Mouse (Mus musculus) spleen, adult 2 months (tissue): ENCODE data around the gene Apobr. TPM values are rescaled to one million over a fixed set of nuclear protein-coding genes. Genes with fewer than 3 reads are reported as not detected.

Experiments used
- DNase-seq, 2 experiments: peaks; one replicate each; pipeline versions ENCODE4 v3.0.0 to v3.0.0-alpha.2; 2012 to 2021; ENCODE audit warnings: low spot score in 2 of 2, low read depth in 1 of 2
- H3K27ac ChIP-seq: fragments of 200-500 bp; 2 replicates; pipeline ENCODE4 v1.5.1; 2012; ENCODE audit warnings: low read length, inconsistent platforms; ENCODE audit not compliant: insufficient read depth
- H3K27me3 ChIP-seq: fragments of 200-500 bp; 2 replicates; pipeline ENCODE4 v1.6.1; 2012; ENCODE audit warnings: mild to moderate bottlenecking, moderate library complexity, low read length, inconsistent platforms; ENCODE audit not compliant: control insufficient read depth, insufficient read depth
- H3K36me3 ChIP-seq: fragments of 200-500 bp; 2 replicates; pipeline ENCODE4 v1.6.1; 2012; ENCODE audit warnings: mild to moderate bottlenecking, low read length, inconsistent platforms; ENCODE audit not compliant: control insufficient read depth, insufficient read depth
- H3K4me1 ChIP-seq: fragments of 200-500 bp; 2 replicates; pipeline ENCODE4 v1.6.1; 2011; ENCODE audit warnings: inconsistent platforms; ENCODE audit not compliant: control insufficient read depth, insufficient read depth, insufficient read length
- H3K4me3 ChIP-seq: fragments of 200-500 bp; 2 replicates; pipeline ENCODE4 v1.5.1; 2011; ENCODE audit warnings: mild to moderate bottlenecking, inconsistent platforms; ENCODE audit not compliant: insufficient read depth, insufficient read length; ENCODE audit errors: extremely low read depth
- CTCF ChIP-seq: fragments of 200-500 bp; IDR thresholded peaks from 2 replicates; pipeline ENCODE4 v1.5.1; 2011; ENCODE audit warnings: mild to moderate bottlenecking, inconsistent platforms; ENCODE audit not compliant: insufficient read depth, insufficient read length, insufficient replicate concordance; ENCODE audit errors: extremely low read depth
- POLR2A ChIP-seq: fragments of 200-500 bp; IDR thresholded peaks from 2 replicates; pipeline ENCODE4 v1.6.1; 2011; ENCODE audit warnings: low read depth, low read length, inconsistent platforms
- WGBS: fragments of 180-500 bp; shearing (Covaris S2); methylation state at CpG from one replicate; pipeline ENCODE4 v1.1.7; 2018; 5-methylcytosine and 5-hydroxymethylcytosine counted together
- polyA plus RNA-seq: library from polyadenylated mRNA; depleted of rRNA; stranded (reverse); fragments of >200 nt; gene quantifications from 2 replicates; pipeline ENCODE4 v1.2.3, GENCODE M21; 2012

Gene Apobr
- polyA plus RNA-seq, 1 experiment: 13.6 TPM

DNA sequence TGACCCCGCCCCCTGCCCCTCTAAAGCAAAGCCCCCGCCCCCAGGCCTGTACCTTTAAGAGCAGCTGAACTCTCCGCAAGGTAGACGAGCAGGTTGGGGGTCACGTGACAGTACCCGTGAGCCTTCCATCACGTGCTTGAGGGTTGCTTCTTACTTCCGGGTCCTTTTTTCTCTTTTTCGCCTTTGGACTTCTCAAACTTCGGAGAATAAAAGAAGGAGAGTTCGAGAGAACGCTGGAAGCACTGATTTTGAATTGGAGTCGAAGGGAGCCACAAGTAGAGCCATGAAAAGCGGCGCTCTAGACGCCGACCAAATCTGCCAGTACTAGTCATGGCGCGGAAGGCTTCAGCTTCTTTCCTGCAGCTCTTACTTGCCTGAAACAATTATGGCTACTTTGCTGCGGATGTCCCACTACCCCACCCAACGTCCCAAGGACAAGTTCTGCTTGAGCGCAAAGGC, 1.5 kb upstream of the Apobr start:
- DNase-seq: peak; percentile 81 to 88
- Histone ChIP-seq H3K27me3 (no peaks in the 10 kb centered on the region), H3K4me3 (peak overlapping the region; percentile 94), H3K36me3 (peaks cover 7% of the 10 kb centered on the region), H3K4me1 (peaks cover 5% of the 10 kb centered on the region; the same call in 1 of the 2 replicates), H3K27ac (peak overlapping the region; percentile 94)
- TF ChIP-seq CTCF: no peak
- no peak; the same call in 1 of the 2 replicates for TF ChIP-seq POLR2A
- WGBS: under 1% methylated on average over 22 of the region's 22 CpGs

DNA sequence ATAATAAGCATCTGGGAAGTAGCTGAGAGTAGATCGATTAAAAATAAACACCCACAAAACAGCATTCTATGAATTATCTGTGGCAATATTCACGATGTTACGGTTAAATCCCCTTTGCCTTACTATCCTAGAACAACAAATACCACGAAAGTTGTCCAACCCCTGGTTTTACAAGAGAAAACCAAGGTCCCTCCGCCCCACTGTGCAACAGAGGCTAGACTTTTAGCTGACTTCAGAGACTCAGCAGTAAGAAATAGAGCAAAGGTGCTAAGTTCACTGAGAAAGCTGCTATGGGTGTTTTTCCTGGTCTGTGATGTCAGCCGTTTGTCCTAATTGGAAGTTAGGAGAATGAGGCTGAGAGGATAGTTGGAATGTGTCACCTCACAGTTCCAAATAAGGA, 981 bp upstream of the Apobr start:
- Histone ChIP-seq H3K27ac (peak overlapping the region; percentile 94), H3K36me3 (peaks cover 4% of the 10 kb centered on the region), H3K27me3 (no peaks in the 10 kb centered on the region), H3K4me3 (peak overlapping the region; percentile 94), H3K4me1 (peaks cover 5% of the 10 kb centered on the region; the same call in 1 of the 2 replicates)
- 18% methylated on average over 6 of the region's 6 CpGs for WGBS
- no peak for DNase-seq
- TF ChIP-seq CTCF: no peak
- no peak for TF ChIP-seq POLR2A

- peaks cover 2% of the 10 kb centered on the region for H3K36me3 ChIP-seq
- no peaks in the 10 kb centered on the region for H3K27me3 ChIP-seq
- H3K4me3 ChIP-seq: peak within 1 kb of the TSS; percentile 37
- 55% methylated on average over 6 of the region's 6 CpGs for WGBS
- no peak for TF ChIP-seq POLR2A
- no peak for TF ChIP-seq CTCF
- H3K27ac ChIP-seq: peak within 1 kb of the TSS; percentile 94
- DNase-seq: no peak
- peaks cover 5% of the 10 kb centered on the region; the same call in 1 of the 2 replicates for H3K4me1 ChIP-seq
Measured at GRCm38 (mm10) chr7:126585717-126586116, 975 bp downstream of the Apobr start, which contains the start of gene Cln3. Gene Cln3 (minus strand): TSS chr7:126585817.

DNA sequence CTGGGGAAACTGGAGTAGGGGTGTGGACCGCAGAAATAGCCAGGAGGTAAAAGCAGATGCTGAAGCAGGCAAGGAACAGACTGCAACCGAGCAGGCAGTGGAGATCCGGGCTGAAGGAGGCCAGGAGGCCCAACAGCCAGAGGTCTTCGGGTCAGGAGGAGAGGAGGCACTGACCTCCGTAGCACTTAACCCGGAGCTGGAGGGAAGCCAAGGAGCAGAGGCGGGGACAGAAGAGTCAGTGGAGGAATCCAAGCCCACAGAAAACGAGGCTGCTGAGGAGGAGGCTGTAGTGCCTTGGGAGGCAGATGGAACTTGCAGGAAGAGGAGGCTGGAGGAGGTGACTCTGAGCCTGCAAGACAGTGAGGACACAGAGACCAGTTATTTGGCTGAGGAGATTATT, 2.1 kb downstream of the Apobr start:
- 76% methylated on average over 8 of the region's 8 CpGs for whole genome bisulfite sequencing
- TF ChIP-seq CTCF (no peak), POLR2A (no peak)
- DNase-seq: no peak
- Histone ChIP-seq H3K27me3 (no peaks in the 10 kb centered on the region), H3K4me1 (peaks cover 5% of the 10 kb centered on the region; the same call in 1 of the 2 replicates), H3K27ac (no peak overlapping the region), H3K36me3 (no peaks in the 10 kb centered on the region), H3K4me3 (no peak overlapping the region)

DNA sequence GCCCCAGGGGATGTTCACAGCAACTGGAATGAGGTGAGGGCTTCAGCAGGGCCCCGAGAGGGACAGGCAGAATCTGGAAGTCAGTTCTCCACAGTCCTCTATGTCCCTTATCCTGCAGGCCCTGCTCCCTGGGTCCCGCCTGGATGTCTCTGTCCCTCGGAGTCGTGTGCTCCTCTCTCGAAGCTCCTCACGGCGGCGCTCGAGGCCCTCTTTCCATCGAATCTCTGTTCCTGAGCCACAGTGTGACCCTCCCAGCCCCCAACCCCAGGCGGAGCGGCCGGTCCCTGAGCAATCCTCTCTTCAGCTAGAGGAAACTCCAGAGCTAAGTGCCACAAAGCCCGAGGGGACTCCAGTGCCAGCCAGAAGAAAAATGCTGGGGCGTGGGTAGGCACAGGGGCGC, 3.0 kb downstream of the Apobr start:
- Histone ChIP-seq H3K27ac (0 out of 2 replicates have a peak overlapping the region, but pooled peaks have one; percentile 4), H3K4me3 (no peak overlapping the region), H3K36me3 (no peaks in the 10 kb centered on the region), H3K27me3 (no peaks in the 10 kb centered on the region), H3K4me1 (peaks cover 2% of the 10 kb centered on the region; the same call in 1 of the 2 replicates)
- TF ChIP-seq POLR2A (no peak), CTCF (no peak)
- no peak for DNase-seq
- WGBS: 79% methylated on average over 16 of the region's 16 CpGs

DNA sequence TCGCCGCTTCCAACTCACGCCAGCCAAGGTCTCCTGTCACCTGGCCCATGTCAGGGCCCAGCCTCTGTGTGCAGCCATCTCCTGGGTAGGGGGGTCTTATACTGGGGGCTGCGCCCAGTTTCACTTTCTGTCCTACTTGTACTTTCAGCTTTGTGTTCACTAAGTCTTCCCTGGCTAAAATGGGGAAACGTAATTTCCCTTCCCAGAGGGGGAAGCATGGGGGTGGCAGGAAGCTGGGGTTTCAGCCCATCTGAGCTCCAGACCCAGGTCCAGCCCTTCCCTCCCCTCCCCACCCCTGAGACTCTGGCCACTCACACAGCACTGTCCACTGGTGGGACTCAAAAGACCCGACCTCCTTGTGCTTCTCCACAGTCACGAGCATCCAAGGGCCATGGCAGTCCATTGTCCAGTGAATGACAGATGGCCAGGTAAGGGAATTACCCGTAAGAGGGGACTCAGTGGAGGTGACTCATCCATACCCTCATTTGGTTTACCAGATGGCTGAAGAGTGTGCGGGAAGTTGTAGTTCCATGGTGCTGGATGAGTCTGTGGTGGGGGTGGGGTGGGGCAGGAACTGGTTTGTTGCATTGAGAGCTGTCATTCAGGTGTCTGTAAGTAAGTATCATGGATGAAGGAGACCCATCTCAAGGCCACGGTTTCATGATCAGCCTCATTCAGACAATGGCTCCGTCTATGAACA, 10.3 kb downstream of the Apobr start, which contains the start of gene Il27:
Il27 (minus strand) TSS at position 80 of the 700 bp plus-strand sequence.
- H3K4me3 ChIP-seq: no peak within 1 kb of the TSS; the same call in 1 of the 2 replicates
- no peaks in the 10 kb centered on the region for H3K4me1 ChIP-seq
- DNase-seq: no peak
- no peaks in the 10 kb centered on the region for H3K27me3 ChIP-seq
- 62% methylated on average over 11 of the region's 11 CpGs for WGBS
- TF ChIP-seq CTCF: no peak
- TF ChIP-seq POLR2A: no peak
- no peak within 1 kb of the TSS for H3K27ac ChIP-seq
- H3K36me3 ChIP-seq: no peaks in the 10 kb centered on the region

GRCm38 (mm10) chr7:126595890-126596289, 11.1 kb downstream of the Apobr start:
- no peak overlapping the region for H3K27ac ChIP-seq
- H3K4me3 ChIP-seq: no peak overlapping the region
- no peak for TF ChIP-seq CTCF
- no peak for TF ChIP-seq POLR2A
- no peaks in the 10 kb centered on the region for H3K4me1 ChIP-seq
- DNase-seq: no peak
- H3K27me3 ChIP-seq: no peaks in the 10 kb centered on the region
- WGBS: 75% methylated on average over 5 of the region's 5 CpGs
- H3K36me3 ChIP-seq: no peaks in the 10 kb centered on the region
